Mouse (Mus musculus) heart, adult 2 months (tissue): ENCODE measurements around the gene Sult6b1. TPM values are rescaled to one million over a fixed set of nuclear protein-coding genes. Genes with fewer than 3 reads are reported as not detected.

Experiments
- DNase-seq, 2 experiments: peaks; one replicate each; pipeline ENCODE4 v3.0.0; 2021
- H3K27ac ChIP-seq: fragments of 200-600 bp; 2 replicates; pipeline ENCODE4 v1.8.1; 2022
- H3K27me3 ChIP-seq: fragments of 200-500 bp; 2 replicates; pipeline ENCODE4 v1.6.1; 2012; ENCODE audit warnings: mild to moderate bottlenecking, low read length, inconsistent platforms, mixed read lengths; ENCODE audit not compliant: control insufficient read depth, insufficient read depth
- H3K36me3 ChIP-seq: fragments of 200-500 bp; 2 replicates; pipeline ENCODE4 v1.6.1; 2012; ENCODE audit warnings: low read length, inconsistent platforms; ENCODE audit not compliant: control insufficient read depth, insufficient read depth
- H3K4me1 ChIP-seq: fragments of 200-500 bp; 2 replicates; pipeline ENCODE4 v1.6.1; 2011; ENCODE audit warnings: low read length; ENCODE audit not compliant: control insufficient read depth, insufficient read depth
- H3K4me3 ChIP-seq: fragments of 200-600 bp; 2 replicates; pipeline ENCODE4 v1.8.1; 2022
- H3K79me2 ChIP-seq: fragments of 200-500 bp; replicated peaks from 2 replicates; pipeline ENCODE4 v1.6.1; 2012; ENCODE audit warnings: mild to moderate bottlenecking, inconsistent platforms, low read length, moderate library complexity, mixed read lengths; ENCODE audit not compliant: control insufficient read depth, insufficient read depth
- H3K9ac ChIP-seq: fragments of 200-500 bp; 2 replicates; pipeline ENCODE4 v1.6.1; 2012; ENCODE audit warnings: low read depth, mild to moderate bottlenecking, control low read depth, inconsistent platforms, low read length, mixed read lengths
- CTCF ChIP-seq: fragments of 200-600 bp; IDR thresholded peaks from 2 replicates; pipeline ENCODE4 v1.8.1; 2022; ENCODE audit warnings: antibody characterized with exemption, mild to moderate bottlenecking, moderate library complexity
- EP300 ChIP-seq: fragments of 200-500 bp; IDR thresholded peaks from 2 replicates; pipeline ENCODE4 v1.6.1; 2011; ENCODE audit warnings: low read depth, low read length, control low read depth; ENCODE audit not compliant: insufficient read depth
- POLR2A ChIP-seq: fragments of 200-500 bp; IDR thresholded peaks from 2 replicates; pipeline ENCODE4 v1.6.1; 2011; ENCODE audit warnings: mild to moderate bottlenecking, low read depth, low read length, control low read depth; ENCODE audit not compliant: insufficient read depth
- WGBS: fragments of 180-500 bp; shearing (Covaris S2); methylation state at CpG from one replicate; pipeline ENCODE4 v1.1.7; 2018; 5-methylcytosine and 5-hydroxymethylcytosine counted together
- intact Hi-C: fragments of 180-260 bp; cut with DNase I; formaldehyde crosslinking; loops from one replicate; pipeline ENCODE4 v1.15.1; 2025
- polyA plus RNA-seq: library from polyadenylated mRNA; depleted of rRNA; stranded (reverse); fragments of >200 nt; gene quantifications from 2 replicates; pipeline ENCODE4 v1.2.3, GENCODE M21; 2012
- total RNA-seq, 2 experiments: library from RNA; stranded (reverse); gene quantifications; 2 replicates each; pipeline ENCODE4 v1.2.3; 2021

Sult6b1 gene
- total and polyA plus RNA-seq, 3 experiments, result not detected

GRCm38 (mm10) chr17:78916369-78916813 is 9.6 kb upstream of the Sult6b1 start, which contains the start of gene Cebpzos:
TSS of gene Cebpzos (plus strand) at chr17:78916500.
- Histone ChIP-seq H3K4me3 (peak within 1 kb of the TSS; percentile 67), H3K9ac (peak within 1 kb of the TSS; percentile 81), H3K27ac (peak within 1 kb of the TSS; percentile 82), H3K4me1 (peaks cover 2% of the 10 kb centered on the region; the same call in 1 of the 2 replicates), H3K79me2 (no peaks in the 10 kb centered on the region), H3K36me3 (peaks cover 2% of the 10 kb centered on the region; the same call in 1 of the 2 replicates), H3K27me3 (no peaks in the 10 kb centered on the region)
- DNase-seq, result peak; percentile 88 to 89
- TF ChIP-seq CTCF (no peak), POLR2A (peak; percentile 90), EP300 (peak; percentile 55)
- intact Hi-C loops, result loop anchor here (1.0 kb wide), 1 partner anchor 21 kb away; the partner anchor contains the start of genes Cebpz and Ndufaf7
- WGBS, result under 1% methylated on average over 37 of the region's 37 CpGs

- no peaks in the 10 kb centered on the region for H3K79me2 ChIP-seq
- no peak for DNase-seq
- H3K4me1 ChIP-seq, result peaks cover 2% of the 10 kb centered on the region; the same call in 1 of the 2 replicates
- intact Hi-C loops, result loop anchor here (1.0 kb wide), 1 partner anchor 22 kb away; the partner anchor contains the start of genes Cebpz and Ndufaf7
- peak overlapping the region; percentile 67 for H3K4me3 ChIP-seq
- 48% methylated on average over 6 of the region's 6 CpGs for WGBS
- peak overlapping the region; percentile 81 for H3K9ac ChIP-seq
- H3K36me3 ChIP-seq, result no peaks in the 10 kb centered on the region; the same call in 1 of the 2 replicates
- H3K27me3 ChIP-seq, result no peaks in the 10 kb centered on the region
- H3K27ac ChIP-seq, result peak overlapping the region; percentile 82
- TF ChIP-seq CTCF, result no peak
- no peak for TF ChIP-seq POLR2A
- no peak for TF ChIP-seq EP300
Measured at GRCm38 (mm10) chr17:78915772-78916171, 9.0 kb upstream of the Sult6b1 start.

GRCm38 (mm10) chr17:78913921-78914320 is 7.1 kb upstream of the Sult6b1 start:
- H3K4me3 ChIP-seq, result no peak overlapping the region
- TF ChIP-seq EP300 (no peak), CTCF (no peak), POLR2A (no peak)
- peaks cover 2% of the 10 kb centered on the region; the same call in 1 of the 2 replicates for H3K4me1 ChIP-seq
- no peak overlapping the region for H3K27ac ChIP-seq
- H3K36me3 ChIP-seq, result no peaks in the 10 kb centered on the region
- WGBS, result 77% methylated on average over 3 of the region's 3 CpGs
- no peaks in the 10 kb centered on the region for H3K27me3 ChIP-seq
- H3K79me2 ChIP-seq, result no peaks in the 10 kb centered on the region
- intact Hi-C loops, result no loop called here
- H3K9ac ChIP-seq, result no peak overlapping the region
- DNase-seq, result no peak

- Histone ChIP-seq H3K4me1 (peaks cover 2% of the 10 kb centered on the region; the same call in 1 of the 2 replicates), H3K4me3 (no peak overlapping the region), H3K27ac (no peak overlapping the region), H3K27me3 (no peaks in the 10 kb centered on the region), H3K36me3 (no peaks in the 10 kb centered on the region), H3K79me2 (no peaks in the 10 kb centered on the region), H3K9ac (no peak overlapping the region)
- 15% methylated on average over 6 of the region's 6 CpGs for WGBS
- no peak for DNase-seq
- intact Hi-C loops, result no loop called here
- TF ChIP-seq EP300, result no peak
- TF ChIP-seq POLR2A, result no peak
- no peak for TF ChIP-seq CTCF
Measured at GRCm38 (mm10) chr17:78912861-78913281, 6.1 kb upstream of the Sult6b1 start.

- no peaks in the 10 kb centered on the region for H3K36me3 ChIP-seq
- no peaks in the 10 kb centered on the region for H3K79me2 ChIP-seq
- H3K27ac ChIP-seq, result no peak overlapping the region
- intact Hi-C loops, result no loop called here
- no peak for DNase-seq
- H3K4me3 ChIP-seq, result no peak overlapping the region
- TF ChIP-seq CTCF (no peak), EP300 (no peak), POLR2A (no peak)
- H3K27me3 ChIP-seq, result no peaks in the 10 kb centered on the region
- no peaks in the 10 kb centered on the region for H3K4me1 ChIP-seq
- 67% methylated on average over 2 of the region's 2 CpGs for whole genome bisulfite sequencing
- H3K9ac ChIP-seq, result no peak overlapping the region
Measured at GRCm38 (mm10) chr17:78909374-78909773, 2.6 kb upstream of the Sult6b1 start.

GRCm38 (mm10) chr17:78903158-78903557 is 3.6 kb downstream of the Sult6b1 start:
- no peak overlapping the region for H3K9ac ChIP-seq
- H3K4me3 ChIP-seq, result no peak overlapping the region
- WGBS, result 53% methylated on average over 2 of the region's 2 CpGs
- no peaks in the 10 kb centered on the region for H3K36me3 ChIP-seq
- H3K27me3 ChIP-seq, result no peaks in the 10 kb centered on the region
- H3K79me2 ChIP-seq, result no peaks in the 10 kb centered on the region
- DNase-seq, result no peak
- H3K27ac ChIP-seq, result no peak overlapping the region
- TF ChIP-seq EP300, result no peak
- no peak for TF ChIP-seq CTCF
- TF ChIP-seq POLR2A, result no peak
- no peaks in the 10 kb centered on the region for H3K4me1 ChIP-seq
- intact Hi-C loops, result no loop called here
